Mouse (Mus musculus) forebrain, embryonic 14.5 days (tissue): Measurements from ENCODE around the gene Amph. TPM values are rescaled to one million over a fixed set of nuclear protein-coding genes. Genes with fewer than 3 reads are reported as not detected.
A peak's percentile ranks its signal among the peaks of the same experiment; 100 is the strongest.

ENCODE experiments used
- ATAC-seq: fragments of 200-750 bp; cut with Nextera tagmentation; 2 replicates; pipeline ENCODE4 v1.8.0; 2017; ENCODE audit warnings: mild to moderate bottlenecking, moderate library complexity
- DNase-seq: peaks from one replicate; pipeline ENCODE4 v3.0.0-alpha.2; 2015; ENCODE audit warnings: low spot score
- H3K27ac ChIP-seq: fragments of 300-500 bp; sonication (generic); 2 replicates; pipeline ENCODE4 v1.5.1; 2014; ENCODE audit warnings: low read depth, mild to moderate bottlenecking, control low read depth, low read length, moderate library complexity
- H3K27me3 ChIP-seq: fragments of 300-500 bp; sonication (generic); replicated peaks from 2 replicates; pipeline ENCODE4 v1.6.1; 2014; ENCODE audit warnings: low read length, control low read depth, mixed read lengths; ENCODE audit not compliant: control insufficient read depth, insufficient read depth
- H3K36me3 ChIP-seq: fragments of 300-500 bp; sonication (generic); 2 replicates; pipeline ENCODE4 v1.6.1; 2014; ENCODE audit warnings: low read length, control low read depth; ENCODE audit not compliant: control insufficient read depth, insufficient read depth
- H3K4me1 ChIP-seq: fragments of 300-500 bp; sonication (generic); 2 replicates; pipeline ENCODE4 v1.6.1; 2014; ENCODE audit warnings: antibody characterized with exemption, low read length, control low read depth; ENCODE audit not compliant: control insufficient read depth, insufficient read depth
- H3K4me2 ChIP-seq: fragments of 300-500 bp; sonication (generic); 2 replicates; pipeline ENCODE4 v1.6.1; 2014; ENCODE audit warnings: mild to moderate bottlenecking, control low read depth, low read length
- H3K4me3 ChIP-seq: fragments of 300-500 bp; sonication (generic); 2 replicates; pipeline ENCODE4 v1.5.1; 2014; ENCODE audit warnings: low read depth, low read length, control low read depth
- H3K9ac ChIP-seq: fragments of 300-500 bp; sonication (generic); 2 replicates; pipeline ENCODE4 v1.6.1; 2014; ENCODE audit warnings: mild to moderate bottlenecking, low read length, control low read depth, moderate library complexity
- H3K9me3 ChIP-seq: fragments of 300-500 bp; sonication (generic); replicated peaks from 2 replicates; pipeline ENCODE4 v1.6.1; 2016; ENCODE audit warnings: low read length, control low read depth, mixed read lengths; ENCODE audit not compliant: control insufficient read depth
- WGBS: fragments of 180-500 bp; shearing (Covaris S2); extraction: QIAGEN DNeasy Blood & Tissue Kit; methylation state at CpG from one replicate; pipeline ENCODE4 v1.1.7; 2014; 5-methylcytosine and 5-hydroxymethylcytosine counted together
- polyA plus RNA-seq: library from polyadenylated mRNA; unstranded; fragments of >200 nt; fragmentation: Nextera tagmentation; extraction: Ambion mirVana; gene quantifications from 2 replicates; pipeline ENCODE4 v1.2.1, GENCODE M21; 2014

Amph gene
- polyA plus RNA-seq, 1 experiment from 2014 or later, result 35.1 TPM

GRCm38 (mm10) chr13:19139771-19140170 is 191.8 kb downstream of the Amph start:
- DNase-seq (no peak), ATAC-seq (no peak)
- H3K9ac ChIP-seq, result no peak overlapping the region
- WGBS, result 82% methylated on average over 1 of the region's 1 CpGs
- H3K36me3 ChIP-seq, result no peaks in the 10 kb centered on the region
- no peak overlapping the region for H3K4me3 ChIP-seq
- H3K27ac ChIP-seq, result no peak overlapping the region
- H3K4me1 ChIP-seq, result no peaks in the 10 kb centered on the region
- H3K9me3 ChIP-seq, result no peaks in the 10 kb centered on the region
- H3K4me2 ChIP-seq, result no peak overlapping the region
- H3K27me3 ChIP-seq, result no peaks in the 10 kb centered on the region

GRCm38 (mm10) chr13:19143766-19144165 is 195.8 kb downstream of the Amph start:
- Histone ChIP-seq H3K4me2 (no peak overlapping the region), H3K4me3 (no peak overlapping the region), H3K9ac (no peak overlapping the region), H3K36me3 (no peaks in the 10 kb centered on the region), H3K27ac (no peak overlapping the region), H3K4me1 (no peaks in the 10 kb centered on the region), H3K9me3 (no peaks in the 10 kb centered on the region), H3K27me3 (no peaks in the 10 kb centered on the region)
- DNase-seq (no peak), ATAC-seq (no peak)
- 92% methylated on average over 3 of the region's 3 CpGs for WGBS

GRCm38 (mm10) chr13:19147468-19147867 is 199.5 kb downstream of the Amph start:
- DNase-seq (no peak), ATAC-seq (no peak)
- Histone ChIP-seq H3K27ac (no peak overlapping the region), H3K9ac (no peak overlapping the region), H3K27me3 (no peaks in the 10 kb centered on the region), H3K4me3 (no peak overlapping the region), H3K4me2 (no peak overlapping the region), H3K9me3 (no peaks in the 10 kb centered on the region), H3K36me3 (peaks cover 5% of the 10 kb centered on the region; the same call in 1 of the 2 replicates), H3K4me1 (no peaks in the 10 kb centered on the region)
- WGBS, result 94% methylated on average over 3 of the region's 3 CpGs

GRCm38 (mm10) chr13:19149574-19149973 is 201.6 kb downstream of the Amph start:
- Histone ChIP-seq H3K36me3 (peaks cover 5% of the 10 kb centered on the region; the same call in 1 of the 2 replicates), H3K27me3 (no peaks in the 10 kb centered on the region), H3K4me3 (no peak overlapping the region), H3K9ac (no peak overlapping the region), H3K4me2 (no peak overlapping the region), H3K9me3 (no peaks in the 10 kb centered on the region), H3K27ac (no peak overlapping the region), H3K4me1 (no peaks in the 10 kb centered on the region)
- WGBS, result 84% methylated on average over 8 of the region's 8 CpGs
- no peak for DNase-seq
- 0 out of 2 replicates have a peak, but pooled peaks have one; percentile 12 for ATAC-seq

GRCm38 (mm10) chr13:19150438-19151301 is 202.7 kb downstream of the Amph start:
- H3K9ac ChIP-seq, result no peak overlapping the region
- no peak for ATAC-seq
- H3K4me2 ChIP-seq, result no peak overlapping the region
- no peaks in the 10 kb centered on the region for H3K9me3 ChIP-seq
- H3K4me3 ChIP-seq, result no peak overlapping the region
- peaks cover 5% of the 10 kb centered on the region; the same call in 1 of the 2 replicates for H3K36me3 ChIP-seq
- no peaks in the 10 kb centered on the region for H3K27me3 ChIP-seq
- no peak overlapping the region for H3K27ac ChIP-seq
- WGBS, result 94% methylated on average over 12 of the region's 12 CpGs
- H3K4me1 ChIP-seq, result no peaks in the 10 kb centered on the region
- no peak for DNase-seq

- H3K4me3 ChIP-seq, result no peak overlapping the region
- H3K9me3 ChIP-seq, result no peaks in the 10 kb centered on the region
- H3K4me1 ChIP-seq, result no peaks in the 10 kb centered on the region
- H3K27me3 ChIP-seq, result no peaks in the 10 kb centered on the region
- H3K36me3 ChIP-seq, result peaks cover 5% of the 10 kb centered on the region; the same call in 1 of the 2 replicates
- ATAC-seq, result no peak
- no peak overlapping the region for H3K9ac ChIP-seq
- no peak for DNase-seq
- WGBS, result 94% methylated on average over 3 of the region's 3 CpGs
- no peak overlapping the region for H3K27ac ChIP-seq
- no peak overlapping the region for H3K4me2 ChIP-seq
Measured at GRCm38 (mm10) chr13:19152126-19152525, 204.1 kb downstream of the Amph start.

GRCm38 (mm10) chr13:19158484-19158883 is 210.5 kb downstream of the Amph start:
- WGBS, result 32% methylated on average over 4 of the region's 4 CpGs
- no peaks in the 10 kb centered on the region for H3K36me3 ChIP-seq
- no peaks in the 10 kb centered on the region for H3K9me3 ChIP-seq
- no peaks in the 10 kb centered on the region for H3K4me1 ChIP-seq
- no peak overlapping the region for H3K4me2 ChIP-seq
- DNase-seq (peak; percentile 52), ATAC-seq (0 out of 2 replicates have a peak, but pooled peaks have one; percentile 12)
- H3K4me3 ChIP-seq, result no peak overlapping the region
- no peak overlapping the region for H3K9ac ChIP-seq
- no peaks in the 10 kb centered on the region for H3K27me3 ChIP-seq
- H3K27ac ChIP-seq, result no peak overlapping the region

GRCm38 (mm10) chr13:19160616-19161015 is 212.6 kb downstream of the Amph start:
- no peak for ATAC-seq
- Histone ChIP-seq H3K9me3 (no peaks in the 10 kb centered on the region), H3K36me3 (no peaks in the 10 kb centered on the region), H3K27ac (no peak overlapping the region), H3K27me3 (no peaks in the 10 kb centered on the region), H3K4me1 (no peaks in the 10 kb centered on the region), H3K4me3 (no peak overlapping the region), H3K4me2 (no peak overlapping the region), H3K9ac (no peak overlapping the region)
- 80% methylated on average over 7 of the region's 7 CpGs for WGBS
- DNase-seq, result no peak

- Histone ChIP-seq H3K9ac (no peak overlapping the region), H3K27ac (no peak overlapping the region), H3K36me3 (no peaks in the 10 kb centered on the region), H3K4me2 (no peak overlapping the region), H3K27me3 (no peaks in the 10 kb centered on the region), H3K4me3 (no peak overlapping the region), H3K4me1 (no peaks in the 10 kb centered on the region), H3K9me3 (no peaks in the 10 kb centered on the region)
- DNase-seq (no peak), ATAC-seq (no peak)
- WGBS, result 78% methylated on average over 6 of the region's 7 CpGs
Measured at GRCm38 (mm10) chr13:19161111-19161510, 213.1 kb downstream of the Amph start.
